Mouse (Mus musculus) right cerebral cortex, adult 2 months (tissue): ENCODE data around the gene Ttc28.

ENCODE experiments used
- DNase-seq, 2 experiments: peaks; one replicate each; pipeline ENCODE4 v3.0.0; 2021 to 2022; ENCODE audit warnings: low spot score in 2 of 2

The Ttc28 gene

DNA sequence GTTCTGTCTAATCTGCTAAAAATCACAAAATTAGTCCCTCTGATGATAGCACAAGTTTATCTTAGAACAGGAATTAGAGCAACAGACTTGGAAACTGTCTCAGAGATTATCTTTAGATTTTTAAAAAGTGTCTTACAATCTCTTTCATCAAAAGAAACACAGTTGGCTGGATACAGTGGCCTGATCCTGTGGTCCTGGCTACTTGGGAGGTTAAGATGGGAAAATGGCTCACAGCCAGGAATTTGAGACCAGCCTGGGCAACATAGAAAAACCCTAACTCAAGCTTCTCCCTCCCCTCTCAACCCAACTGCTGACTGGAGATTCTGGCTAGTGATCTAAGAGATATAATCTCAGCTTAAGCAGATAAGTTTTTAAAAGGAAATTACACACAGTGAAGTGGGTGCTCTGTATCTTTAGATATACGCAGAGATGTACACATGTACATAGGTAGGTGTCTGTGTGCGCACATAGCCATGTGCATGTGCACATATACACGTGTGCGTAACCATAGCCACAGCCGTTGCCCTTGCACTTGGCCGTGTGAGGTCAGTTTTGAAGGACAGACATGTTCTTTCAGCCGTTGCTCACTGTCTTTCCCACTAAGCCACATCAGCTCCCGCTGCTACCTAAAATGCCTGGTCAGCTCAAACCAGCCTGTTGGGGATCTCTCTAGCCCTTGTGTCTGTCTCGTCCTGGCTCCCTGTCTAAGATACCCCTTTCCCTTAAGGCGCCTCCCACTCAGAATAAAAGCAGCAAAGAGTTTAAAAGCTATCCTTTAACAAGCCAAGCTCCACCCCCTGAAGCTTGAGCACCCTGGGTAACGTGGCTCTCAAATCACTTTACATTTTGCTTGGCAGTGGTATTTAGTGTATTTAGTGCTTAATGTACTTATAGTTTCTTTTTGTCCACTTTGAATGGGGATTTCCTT is 217.9 kb downstream of the Ttc28 start:
- DNase-seq, result no peak

DNA sequence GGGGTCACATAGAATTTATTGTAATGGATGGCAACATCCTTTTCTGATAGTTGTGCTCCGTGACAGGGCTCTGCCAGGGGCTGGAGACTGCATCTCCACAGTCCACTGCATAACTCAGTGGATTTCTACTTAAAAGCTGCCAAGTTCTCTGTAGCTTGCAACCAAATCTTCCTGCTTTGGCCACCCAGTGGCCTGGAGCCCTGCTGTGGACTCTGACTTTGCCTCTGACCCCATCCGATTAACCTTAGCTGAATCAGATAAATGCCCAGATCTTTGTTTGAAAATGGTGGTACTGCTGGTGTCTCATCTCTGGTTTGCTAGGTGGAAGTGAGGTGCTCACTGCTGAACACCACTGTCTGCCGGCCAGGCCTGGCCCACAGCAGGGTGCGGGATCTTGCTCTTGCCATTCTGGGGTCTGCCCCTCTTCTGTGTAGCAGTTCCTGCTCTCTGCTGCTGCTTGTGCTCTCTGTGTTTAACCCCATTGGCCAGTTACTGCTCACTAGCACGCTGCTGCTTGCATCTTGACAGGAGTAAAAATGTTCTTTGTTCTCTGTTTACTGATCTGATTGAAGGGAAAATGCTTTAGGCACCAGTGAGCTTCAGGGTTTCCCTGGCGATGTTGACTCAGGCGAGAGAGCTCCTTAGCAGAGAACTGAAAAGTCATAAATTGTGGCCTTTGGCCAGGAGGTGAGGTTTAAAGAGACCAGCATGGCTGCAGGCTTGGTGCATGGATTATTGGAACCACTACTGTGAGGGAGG is 219.1 kb downstream of the Ttc28 start:
- no peak for DNase-seq

DNA sequence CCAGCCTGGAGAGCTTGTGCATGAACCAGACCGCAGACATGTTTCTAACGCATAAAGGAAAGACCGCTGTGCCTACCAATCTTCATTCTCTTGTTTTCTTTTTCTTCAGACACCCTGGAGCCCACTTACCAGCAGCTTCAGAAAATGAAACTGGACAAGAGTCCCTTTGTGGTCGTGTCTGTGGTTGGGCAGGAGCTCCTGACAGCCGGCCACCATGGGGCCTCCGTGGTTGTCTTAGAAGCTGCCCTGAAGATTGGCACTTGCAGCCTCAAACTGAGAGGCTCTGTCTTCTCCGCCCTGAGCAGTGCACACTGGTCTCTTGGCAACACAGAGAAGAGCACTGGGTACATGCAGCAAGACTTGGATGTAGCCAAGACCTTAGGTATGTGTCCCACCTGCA is 221.0 kb downstream of the Ttc28 start:
- no peak for DNase-seq

DNA sequence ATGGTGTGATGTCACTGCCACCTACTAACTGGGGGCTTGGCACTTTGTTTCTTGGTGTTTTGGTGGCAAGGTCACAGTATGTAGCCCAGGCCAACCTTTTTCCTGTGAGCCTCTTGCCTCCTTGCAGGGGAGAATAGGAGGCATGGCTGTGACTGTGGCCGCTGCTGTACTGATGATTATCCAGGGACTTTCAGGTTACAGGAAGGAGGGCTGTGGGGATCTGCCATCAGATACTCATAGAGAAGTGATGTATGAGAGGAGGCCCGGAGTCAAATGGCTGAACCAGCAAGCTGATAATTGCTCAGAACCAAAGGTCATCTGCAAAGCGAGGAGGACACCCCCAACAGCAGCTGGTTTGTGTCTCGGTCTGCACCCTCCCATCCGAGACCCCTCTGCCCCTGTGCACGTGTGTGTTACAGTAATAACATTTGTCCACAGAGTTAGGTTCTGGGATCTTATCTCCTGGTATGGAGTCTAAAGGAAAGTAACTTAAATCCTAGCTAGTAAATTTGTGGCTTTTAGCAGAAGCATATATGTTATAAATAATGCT is 221.9 kb downstream of the Ttc28 start:
- no peak for DNase-seq

DNA sequence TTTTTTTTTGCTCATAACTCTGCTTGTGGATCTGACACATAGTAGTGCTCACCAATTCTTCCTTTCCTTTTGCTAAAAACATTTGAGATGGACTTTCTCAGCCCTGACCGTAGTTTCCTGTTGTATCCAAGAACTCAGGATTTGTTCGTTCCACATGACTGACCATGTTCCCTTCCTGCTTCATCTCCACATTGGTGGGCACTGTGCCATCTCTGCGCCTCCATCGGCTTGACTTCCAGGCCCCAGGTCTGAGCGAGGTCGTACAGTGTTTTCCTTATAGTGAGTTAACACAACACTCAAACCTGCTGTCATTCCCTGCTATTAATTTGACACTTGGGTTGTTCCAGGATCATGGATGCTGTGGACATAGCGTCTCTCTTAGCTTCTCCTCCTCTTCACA is 225.2 kb downstream of the Ttc28 start:
- DNase-seq, result no peak

DNA sequence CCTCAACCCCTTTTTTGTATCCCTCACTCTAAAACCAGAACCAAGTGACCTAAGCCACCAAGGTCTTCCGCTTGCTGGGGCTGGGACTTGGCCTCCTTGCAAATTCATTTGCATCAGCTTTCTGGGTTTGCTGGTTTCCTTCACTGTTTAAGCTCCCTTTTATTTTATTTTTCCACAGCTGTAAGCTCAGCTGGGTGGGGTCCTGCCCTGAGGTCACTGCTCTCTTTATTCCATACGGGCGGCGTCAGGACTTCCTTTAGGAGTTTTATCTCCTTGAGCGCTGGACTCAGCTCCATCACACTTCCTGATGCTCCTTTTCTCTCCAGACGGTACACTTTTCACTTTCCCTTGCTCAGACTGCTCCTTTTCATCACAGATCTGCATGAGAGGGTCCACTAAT is 231.8 kb downstream of the Ttc28 start:
- DNase-seq, result no peak

DNA sequence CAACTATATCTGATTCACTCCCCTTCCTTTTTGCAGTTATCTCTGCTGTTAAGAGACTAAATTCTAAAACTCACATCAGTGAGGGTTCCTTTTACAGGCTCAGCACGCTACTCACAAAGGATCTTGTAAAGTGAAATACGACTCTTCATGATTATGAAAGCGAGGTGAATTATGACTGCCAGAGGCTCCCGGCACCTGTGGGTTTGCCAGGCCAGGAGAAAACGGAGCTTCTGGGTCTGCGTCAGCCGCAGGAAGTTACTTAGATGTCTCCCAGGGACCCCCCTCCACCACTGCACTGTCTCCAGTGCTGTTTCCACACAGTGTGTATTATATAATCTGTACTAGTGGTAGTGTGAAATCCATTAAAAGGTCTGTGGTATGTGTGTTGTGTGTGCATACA is 233.6 kb downstream of the Ttc28 start:
- DNase-seq, result no peak

DNA sequence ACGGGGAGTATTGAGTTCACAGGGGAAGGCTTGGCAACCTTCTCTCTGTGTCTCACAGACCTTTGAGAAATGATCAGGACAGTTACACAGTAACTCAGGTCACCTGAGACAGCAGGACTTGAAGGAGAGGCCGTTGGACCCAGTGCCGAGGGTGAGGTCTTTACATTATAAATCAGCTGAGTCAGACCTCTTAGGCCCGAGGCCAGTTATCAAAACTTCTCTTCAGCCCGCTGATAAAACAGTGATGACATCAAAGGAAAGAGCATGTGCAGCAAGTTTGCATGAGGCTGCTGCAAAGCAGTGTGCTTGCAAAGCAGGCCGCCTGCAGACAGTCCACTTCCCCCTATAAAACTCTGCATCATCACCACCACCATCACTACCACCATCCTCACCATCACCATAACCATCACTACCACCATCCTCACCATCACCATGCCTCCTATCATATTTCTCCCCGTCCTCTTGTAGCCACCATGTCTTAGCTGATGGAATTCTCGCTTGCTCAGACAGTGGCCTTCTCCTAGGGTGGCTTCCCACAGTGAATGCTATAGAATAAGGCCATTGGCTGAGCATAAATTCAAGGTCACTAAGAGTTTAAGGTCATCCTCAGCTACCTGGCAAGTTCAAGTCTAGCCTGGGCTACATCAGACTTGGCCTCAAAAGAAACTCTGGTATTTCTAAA is 234.2 kb downstream of the Ttc28 start:
- DNase-seq, result no peak

DNA sequence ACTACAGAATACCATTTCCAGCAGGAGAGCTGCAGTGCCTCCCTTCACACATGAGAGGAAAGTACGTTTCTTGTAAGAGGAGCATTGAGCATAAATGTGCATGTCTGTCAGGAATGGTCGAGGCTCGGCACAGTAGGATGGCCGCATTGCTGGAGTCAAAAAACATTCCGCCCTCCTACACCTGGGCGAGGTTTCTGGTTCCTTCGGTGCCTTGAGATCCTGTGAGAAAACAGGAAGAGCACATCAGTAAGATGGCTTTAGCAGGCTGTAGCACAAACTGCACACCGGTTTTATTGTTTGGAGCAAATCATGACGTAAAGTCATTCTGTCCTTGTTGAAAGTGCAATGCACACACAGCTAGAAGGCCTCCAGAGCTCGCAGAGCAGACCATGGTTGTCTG is 235.0 kb downstream of the Ttc28 start:
- DNase-seq, result no peak

DNA sequence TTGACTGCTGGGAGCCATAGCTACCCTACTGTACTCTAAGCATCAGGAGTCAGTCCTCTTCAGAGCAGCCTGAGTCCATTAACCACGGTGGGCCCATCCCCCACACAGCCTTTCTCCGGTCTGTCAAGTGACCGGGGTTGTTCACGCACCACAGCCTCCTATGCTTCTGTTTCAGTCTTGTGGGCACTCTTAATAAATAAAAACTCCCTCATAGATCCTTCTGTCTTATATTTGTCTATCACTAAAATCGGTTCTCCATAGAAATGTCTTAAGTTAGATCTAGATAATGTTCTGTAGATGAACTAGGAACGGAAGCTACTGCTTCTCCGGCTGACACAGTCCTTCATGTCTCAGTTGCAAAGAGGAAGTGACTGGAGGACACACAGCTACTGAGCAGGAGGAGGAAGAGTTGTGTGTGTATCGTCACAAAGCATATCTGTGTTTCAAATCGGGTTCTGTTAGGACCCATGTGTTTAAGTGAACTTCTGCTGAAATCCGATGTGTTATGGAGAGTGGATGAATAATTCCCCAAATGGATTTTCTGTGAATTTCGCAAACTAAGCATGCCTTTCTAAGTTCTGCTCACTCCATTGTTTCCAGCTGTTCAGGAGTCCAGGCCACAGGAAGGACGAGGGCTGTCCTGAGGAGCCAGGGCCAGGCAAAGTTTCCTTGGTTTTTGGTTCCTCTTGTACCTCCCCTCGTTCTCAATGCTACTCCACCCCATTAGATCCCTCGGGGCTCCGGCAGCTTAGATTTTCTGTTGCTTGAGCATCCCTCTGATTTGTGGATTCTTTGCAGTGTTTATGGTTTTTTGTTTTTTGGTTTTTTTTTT is 236.1 kb downstream of the Ttc28 start:
- DNase-seq, result no peak

DNA sequence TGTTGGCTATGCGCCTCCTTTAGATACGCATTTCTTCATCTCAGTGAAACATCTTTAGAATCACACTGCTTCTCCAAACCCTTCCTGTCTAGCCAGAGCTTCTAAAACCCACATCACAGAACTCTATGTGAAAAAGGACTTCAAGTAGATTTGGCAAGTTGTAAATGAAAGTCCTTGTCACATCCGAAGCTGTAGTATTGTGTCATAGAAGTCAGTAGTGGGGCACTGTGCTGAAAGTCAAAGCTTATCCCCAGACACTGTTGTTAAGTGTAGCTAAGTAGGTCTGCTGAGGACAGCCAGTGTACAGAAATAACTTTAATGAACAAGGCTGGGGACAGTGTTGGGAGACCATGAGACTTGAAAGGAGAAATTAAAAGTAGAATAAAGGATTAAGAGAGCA is 240.2 kb downstream of the Ttc28 start:
- DNase-seq, result no peak

DNA sequence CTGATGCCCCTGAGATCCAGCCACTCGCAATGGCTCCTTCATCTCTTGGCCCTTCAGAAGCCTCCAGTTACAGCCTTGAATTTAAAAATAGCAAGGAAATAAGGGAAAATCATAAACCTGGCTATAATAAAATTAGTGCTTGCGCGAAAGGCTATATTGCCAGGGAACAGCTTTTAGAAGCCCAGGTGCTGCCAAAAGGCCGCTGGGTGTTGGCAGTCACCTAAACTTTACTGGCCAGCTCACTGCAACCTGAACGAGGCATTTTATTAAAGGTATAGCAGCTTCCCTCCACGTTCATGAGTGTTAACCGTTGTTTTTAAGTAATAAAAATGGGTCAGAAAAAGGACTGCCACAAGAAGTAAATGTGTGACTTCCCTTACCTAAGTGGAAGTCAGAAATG is 240.7 kb downstream of the Ttc28 start:
- no peak for DNase-seq

DNA sequence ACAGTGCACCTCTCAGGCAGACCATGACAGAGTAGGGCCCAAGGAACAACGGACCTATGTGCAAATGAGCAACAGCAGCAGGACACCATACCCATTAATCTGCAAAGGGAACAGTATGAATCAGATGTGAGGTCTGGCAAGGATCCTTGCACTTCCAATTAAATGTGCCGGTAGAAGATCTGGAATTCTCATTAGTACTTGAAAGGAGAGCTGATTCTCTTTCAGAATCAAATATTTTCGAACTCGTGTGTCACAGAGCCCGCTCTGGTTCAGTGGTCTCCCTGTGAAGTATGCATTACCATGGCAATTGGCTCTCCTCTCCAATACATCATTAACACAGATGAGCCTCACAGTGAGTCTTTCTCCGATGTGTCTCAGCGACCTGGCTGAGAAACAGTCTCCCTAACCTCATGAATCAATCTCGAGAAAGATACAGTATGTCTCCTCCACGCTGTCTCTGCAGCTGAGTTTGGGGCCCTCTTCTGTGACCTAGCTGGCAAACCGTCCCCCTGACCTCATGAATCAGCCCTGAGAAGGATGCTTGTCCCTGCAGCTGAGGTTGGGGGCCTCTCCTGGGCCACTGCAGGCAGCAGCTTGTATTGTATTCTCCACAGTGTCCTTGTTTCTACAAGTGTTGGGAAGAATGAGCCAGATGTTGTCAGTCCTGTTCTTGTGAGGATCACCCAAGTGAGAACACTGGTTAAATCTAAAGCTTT is 241.3 kb downstream of the Ttc28 start:
- no peak for DNase-seq

DNA sequence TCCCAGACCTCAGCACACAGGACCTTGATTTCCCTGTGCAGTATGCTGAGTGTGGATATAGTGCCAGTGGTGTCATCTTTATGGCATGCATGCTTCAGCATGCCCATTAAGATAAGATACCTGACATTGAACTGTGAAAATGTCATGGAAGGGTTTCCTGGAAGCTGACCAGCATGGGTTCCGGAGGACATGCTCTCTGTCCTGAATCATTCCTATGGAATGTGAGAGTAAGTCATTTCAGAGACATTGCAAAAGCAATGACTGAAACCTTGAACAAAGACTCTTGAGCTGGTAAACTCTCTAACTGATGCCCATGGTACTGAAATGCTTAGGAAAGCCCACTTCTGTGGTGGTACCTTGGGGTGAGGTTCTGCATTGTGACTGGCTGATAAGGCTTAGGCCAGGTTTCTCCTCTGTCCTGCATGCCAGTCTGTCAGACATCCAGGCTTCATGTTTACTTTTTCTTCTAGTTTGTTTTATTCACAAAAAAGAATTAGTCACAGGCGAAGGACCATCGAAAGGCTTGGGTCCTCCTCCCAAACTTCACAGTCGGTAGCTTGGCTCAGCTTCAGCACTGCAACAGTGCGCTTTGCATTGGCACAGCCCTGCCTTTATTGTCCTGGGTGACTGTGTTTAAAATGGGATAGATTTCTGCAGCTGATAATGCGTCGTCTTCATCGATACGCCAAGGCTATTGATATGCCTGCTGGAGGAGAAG is 242.9 kb downstream of the Ttc28 start:
- no peak for DNase-seq

DNA sequence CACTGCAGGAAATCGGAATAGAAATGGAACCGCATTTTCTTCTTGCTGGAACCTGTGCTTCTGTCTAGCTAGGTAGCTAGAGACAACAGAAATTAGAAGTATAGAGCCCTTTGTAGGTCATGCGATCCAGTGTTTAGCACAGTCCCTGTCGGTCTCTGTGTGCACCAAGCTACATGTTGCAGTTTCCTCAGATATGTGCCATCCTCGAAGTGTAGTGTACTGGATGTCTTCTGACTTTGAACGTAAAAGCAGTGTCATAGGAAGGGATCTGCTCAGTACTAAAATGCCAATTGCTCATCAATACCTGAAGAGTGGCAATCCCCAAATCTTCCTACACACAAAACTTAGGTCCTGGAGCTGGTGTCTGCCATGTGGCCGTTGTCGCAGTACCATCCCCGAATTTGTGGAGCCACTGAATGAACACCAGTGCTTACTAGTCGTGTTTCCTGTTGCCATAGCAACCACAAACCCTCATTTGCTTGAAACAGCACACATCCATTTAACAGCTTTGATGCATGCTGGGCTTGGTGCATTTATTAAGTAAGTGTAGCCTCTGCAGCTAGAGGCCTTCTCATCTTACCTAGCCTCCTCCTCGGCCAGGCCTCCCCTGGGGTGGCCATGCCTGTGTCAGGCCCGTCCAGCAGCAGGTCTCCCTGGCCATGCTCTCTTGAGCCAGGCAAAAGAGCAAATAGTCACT is 243.6 kb downstream of the Ttc28 start:
- DNase-seq, result peak in 1 of 2 experiments; percentile 56

DNA sequence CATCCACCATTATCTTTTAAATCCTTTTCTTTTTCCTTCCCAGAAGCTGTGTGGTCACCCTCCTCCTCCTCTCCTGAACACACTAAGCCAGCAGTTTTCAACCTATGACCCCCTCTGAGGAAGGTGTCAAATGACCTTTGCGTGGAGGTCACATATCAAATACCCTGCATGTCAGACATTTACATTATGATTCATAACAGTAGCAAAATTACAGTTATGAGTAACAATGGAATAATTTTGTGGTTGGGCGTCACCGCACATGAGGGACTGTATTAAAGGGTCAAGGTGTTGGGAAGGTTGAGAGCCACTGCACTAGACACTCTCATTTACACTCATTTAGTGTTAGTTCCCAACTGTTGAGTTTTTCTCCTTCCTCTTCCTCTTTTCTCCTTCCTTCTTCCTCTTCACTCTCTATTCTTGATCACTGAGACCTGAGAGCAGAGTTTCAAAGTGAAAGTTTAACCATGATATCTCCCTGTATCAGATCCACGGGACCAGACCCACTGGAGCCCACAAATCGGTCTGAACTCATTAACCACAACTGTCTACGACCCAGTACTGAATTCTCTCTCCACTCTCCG is 245.1 kb downstream of the Ttc28 start:
- no peak for DNase-seq

DNA sequence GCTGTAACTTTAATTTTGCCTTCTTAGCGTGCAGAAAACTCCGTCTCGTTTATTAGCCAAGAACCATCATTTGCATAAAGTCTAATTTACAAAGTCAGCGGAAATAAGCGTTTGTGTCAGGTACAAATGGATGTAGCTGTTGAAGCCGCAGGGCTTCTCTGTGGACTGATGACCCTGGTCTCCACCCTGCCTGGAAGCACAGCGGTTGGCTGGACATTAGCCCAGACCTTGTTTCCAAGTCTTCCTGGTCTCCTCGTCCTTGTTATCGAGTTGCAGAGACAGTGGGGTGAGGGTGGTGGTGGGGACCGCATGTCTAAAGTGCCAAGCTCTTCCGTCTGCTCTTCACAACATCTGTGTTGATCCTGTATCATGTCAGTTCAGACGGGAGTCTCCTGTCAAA is 246.1 kb downstream of the Ttc28 start:
- no peak for DNase-seq

DNA sequence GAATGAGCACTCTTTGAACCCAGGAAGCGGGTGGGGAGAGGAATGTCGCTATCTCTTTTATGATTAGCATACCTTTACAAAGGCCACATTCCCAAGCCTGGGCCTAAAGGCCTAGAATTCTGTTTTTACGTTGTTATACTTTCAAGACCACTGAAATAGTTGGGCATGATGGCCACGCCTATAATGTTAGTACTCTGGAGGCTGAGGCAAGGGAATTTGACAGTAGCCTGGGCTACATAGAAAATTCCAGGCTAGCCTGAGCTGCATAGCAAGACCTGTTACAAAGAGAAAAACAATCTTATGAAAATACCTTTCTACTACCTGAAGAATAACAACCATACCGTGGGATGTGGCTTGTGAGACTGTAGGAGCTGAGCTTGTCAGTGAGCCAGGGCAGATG is 248.2 kb downstream of the Ttc28 start:
- no peak for DNase-seq

DNA sequence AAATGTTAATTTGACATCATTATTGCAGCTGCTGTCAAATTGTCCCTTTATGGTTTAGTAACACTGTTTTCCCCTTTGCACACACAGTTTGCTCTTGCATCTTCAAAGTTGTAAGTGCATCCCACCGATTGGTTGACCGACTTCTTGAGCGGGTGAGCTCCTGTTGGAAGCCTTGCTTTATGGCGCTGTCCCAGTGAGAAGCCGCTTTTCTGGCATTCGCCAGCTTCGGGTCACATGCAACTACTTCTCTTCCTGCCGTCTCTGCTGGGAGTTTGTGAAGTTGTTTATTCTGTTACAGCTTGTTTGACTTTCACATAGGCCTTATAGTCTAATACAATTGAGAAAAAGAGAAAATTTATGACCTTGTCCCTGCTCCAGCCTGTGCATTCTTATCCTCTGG is 250.5 kb downstream of the Ttc28 start:
- no peak for DNase-seq
